Mouse (Mus musculus): ENCODE results near the gene Arih1. TPM values are rescaled to one million over a fixed set of nuclear protein-coding genes. Genes with fewer than 3 reads are reported as not detected.

Arih1 gene
- total and polyA plus RNA-seq, 2 experiments from 2014 or later, result 7.6 to 70.8 TPM

GRCm38 (mm10) chr9:59469446-59469845, 17.0 kb downstream of the Arih1 start:
- no peaks in the 10 kb centered on the region for H3K4me1 ChIP-seq (ENCODE audit: insufficient read depth)
- no peak overlapping the region for H3K9ac ChIP-seq
- no peaks in the 10 kb centered on the region for H3K9me3 ChIP-seq (ENCODE audit: low read length)
- no peak for ATAC-seq
- H3K27me3 ChIP-seq (ENCODE audit: insufficient read depth, low read length), result no peaks in the 10 kb centered on the region
- DNase-seq, result no peak
- TF ChIP-seq CTCF (IDR thresholded peaks at IDR 0.05; ENCODE audit: low read depth), result no peak
- H3K36me3 ChIP-seq (ENCODE audit: insufficient read depth), result no peaks in the 10 kb centered on the region
- WGBS, result 88% methylated on average over 1 of the region's 1 CpGs
- no peak overlapping the region for H3K27ac ChIP-seq (ENCODE audit: low read depth, low read length)
- H3K4me3 ChIP-seq (ENCODE audit: low read depth, low read length), result no peak overlapping the region
- H3K4me2 ChIP-seq (ENCODE audit: low read depth), result no peak overlapping the region

GRCm38 (mm10) chr9:59464293-59464692, 22.1 kb downstream of the Arih1 start:
- 73% methylated on average over 1 of the region's 1 CpGs for WGBS
- H3K4me3 ChIP-seq (ENCODE audit: low read depth, low read length), result no peak overlapping the region
- DNase-seq, result no peak
- no peaks in the 10 kb centered on the region for H3K27me3 ChIP-seq (ENCODE audit: insufficient read depth, low read length)
- no peak for TF ChIP-seq CTCF (IDR thresholded peaks at IDR 0.05; ENCODE audit: low read depth)
- H3K36me3 ChIP-seq (ENCODE audit: insufficient read depth), result no peaks in the 10 kb centered on the region
- no peak for ATAC-seq
- no peak overlapping the region for H3K27ac ChIP-seq (ENCODE audit: low read depth, low read length)
- no peaks in the 10 kb centered on the region for H3K4me1 ChIP-seq (ENCODE audit: insufficient read depth)
- H3K9me3 ChIP-seq (ENCODE audit: low read length), result no peaks in the 10 kb centered on the region
- no peak overlapping the region for H3K4me2 ChIP-seq (ENCODE audit: low read depth)
- no peak overlapping the region for H3K9ac ChIP-seq

GRCm38 (mm10) chr9:59458997-59459510, 27.4 kb downstream of the Arih1 start:
- Histone ChIP-seq H3K27me3 (ENCODE audit: insufficient read depth, low read length) (no peaks in the 10 kb centered on the region), H3K36me3 (ENCODE audit: insufficient read depth) (no peaks in the 10 kb centered on the region), H3K4me3 (ENCODE audit: low read depth, low read length) (no peak overlapping the region), H3K4me2 (ENCODE audit: low read depth) (no peak overlapping the region), H3K9ac (no peak overlapping the region), H3K27ac (ENCODE audit: low read depth, low read length) (no peak overlapping the region), H3K9me3 (ENCODE audit: low read length) (no peaks in the 10 kb centered on the region), H3K4me1 (ENCODE audit: insufficient read depth) (no peaks in the 10 kb centered on the region)
- WGBS, result 78% methylated on average over 4 of the region's 4 CpGs
- DNase-seq (peak; percentile 3), ATAC-seq (no peak)
- 0 out of 2 replicates have a peak, but pooled peaks have one; percentile 3 for TF ChIP-seq CTCF (IDR thresholded peaks at IDR 0.05; ENCODE audit: low read depth)

GRCm38 (mm10) chr9:59458416-59458815, 28.0 kb downstream of the Arih1 start:
- WGBS, result 91% methylated on average over 1 of the region's 1 CpGs
- no peaks in the 10 kb centered on the region for H3K9me3 ChIP-seq (ENCODE audit: low read length)
- H3K36me3 ChIP-seq (ENCODE audit: insufficient read depth), result no peaks in the 10 kb centered on the region
- H3K27ac ChIP-seq (ENCODE audit: low read depth, low read length), result no peak overlapping the region
- no peak overlapping the region for H3K4me3 ChIP-seq (ENCODE audit: low read depth, low read length)
- no peaks in the 10 kb centered on the region for H3K4me1 ChIP-seq (ENCODE audit: insufficient read depth)
- no peak overlapping the region for H3K9ac ChIP-seq
- TF ChIP-seq CTCF (IDR thresholded peaks at IDR 0.05; ENCODE audit: low read depth), result no peak
- ATAC-seq (no peak), DNase-seq (no peak)
- no peak overlapping the region for H3K4me2 ChIP-seq (ENCODE audit: low read depth)
- H3K27me3 ChIP-seq (ENCODE audit: insufficient read depth, low read length), result no peaks in the 10 kb centered on the region

GRCm38 (mm10) chr9:59457671-59458070, 28.7 kb downstream of the Arih1 start:
- 90% methylated on average over 1 of the region's 1 CpGs for WGBS
- no peak overlapping the region for H3K4me2 ChIP-seq (ENCODE audit: low read depth)
- no peaks in the 10 kb centered on the region for H3K9me3 ChIP-seq (ENCODE audit: low read length)
- H3K27me3 ChIP-seq (ENCODE audit: insufficient read depth, low read length), result no peaks in the 10 kb centered on the region
- H3K9ac ChIP-seq, result no peak overlapping the region
- no peak for TF ChIP-seq CTCF (IDR thresholded peaks at IDR 0.05; ENCODE audit: low read depth)
- no peak overlapping the region for H3K4me3 ChIP-seq (ENCODE audit: low read depth, low read length)
- no peaks in the 10 kb centered on the region for H3K4me1 ChIP-seq (ENCODE audit: insufficient read depth)
- no peaks in the 10 kb centered on the region for H3K36me3 ChIP-seq (ENCODE audit: insufficient read depth)
- no peak for DNase-seq
- H3K27ac ChIP-seq (ENCODE audit: low read depth, low read length), result no peak overlapping the region
- no peak for ATAC-seq

GRCm38 (mm10) chr9:59455404-59456068, 30.9 kb downstream of the Arih1 start:
- no peak for ATAC-seq
- WGBS, result 72% methylated on average over 3 of the region's 3 CpGs

GRCm38 (mm10) chr9:59433729-59434128, 52.7 kb downstream of the Arih1 start:
- WGBS, result 96% methylated on average over 1 of the region's 1 CpGs

More at GRCm38 (mm10) chr9:59455404-59456068, 30.9 kb downstream of the Arih1 start:
- Histone ChIP-seq H3K36me3 (ENCODE audit: insufficient read depth) (no peaks in the 10 kb centered on the region), H3K9me3 (ENCODE audit: low read length) (no peaks in the 10 kb centered on the region), H3K4me3 (ENCODE audit: low read depth, low read length) (no peak overlapping the region), H3K4me1 (ENCODE audit: insufficient read depth) (no peaks in the 10 kb centered on the region), H3K27me3 (ENCODE audit: insufficient read depth, low read length) (no peaks in the 10 kb centered on the region), H3K4me2 (ENCODE audit: low read depth) (no peak overlapping the region), H3K27ac (ENCODE audit: low read depth, low read length) (no peak overlapping the region), H3K9ac (no peak overlapping the region)
- no peak for TF ChIP-seq CTCF (IDR thresholded peaks at IDR 0.05; ENCODE audit: low read depth)
- no peak for DNase-seq

More at GRCm38 (mm10) chr9:59433729-59434128, 52.7 kb downstream of the Arih1 start:
- no peak for TF ChIP-seq CTCF (IDR thresholded peaks at IDR 0.05; ENCODE audit: low read depth)
- ATAC-seq (no peak), DNase-seq (no peak)
- no peaks in the 10 kb centered on the region for H3K27me3 ChIP-seq (ENCODE audit: insufficient read depth, low read length)
- no peaks in the 10 kb centered on the region for H3K9me3 ChIP-seq (ENCODE audit: low read length)
- no peak overlapping the region for H3K27ac ChIP-seq (ENCODE audit: low read depth, low read length)
- no peak overlapping the region for H3K9ac ChIP-seq
- H3K4me2 ChIP-seq (ENCODE audit: low read depth), result no peak overlapping the region
- 0 out of 2 replicates have a peak, but pooled peaks cover 3% of the 10 kb centered on the region for H3K36me3 ChIP-seq (ENCODE audit: insufficient read depth)
- no peaks in the 10 kb centered on the region for H3K4me1 ChIP-seq (ENCODE audit: insufficient read depth)
- no peak overlapping the region for H3K4me3 ChIP-seq (ENCODE audit: low read depth, low read length)

Data from forebrain, postnatal 0 days (tissue).